Mouse (Mus musculus): ENCODE data around the gene Wnk4. TPM values are rescaled to one million over a fixed set of nuclear protein-coding genes. Genes with fewer than 3 reads are reported as not detected.
A peak's percentile ranks its signal among the peaks of the same experiment; 100 is the strongest.

The Wnk4 gene
- 11.1 and 13.7 TPM in 2 replicates for polyA plus RNA-seq (2014; fragmentation: Nextera tagmentation; extraction: Ambion mirVana)

DNA sequence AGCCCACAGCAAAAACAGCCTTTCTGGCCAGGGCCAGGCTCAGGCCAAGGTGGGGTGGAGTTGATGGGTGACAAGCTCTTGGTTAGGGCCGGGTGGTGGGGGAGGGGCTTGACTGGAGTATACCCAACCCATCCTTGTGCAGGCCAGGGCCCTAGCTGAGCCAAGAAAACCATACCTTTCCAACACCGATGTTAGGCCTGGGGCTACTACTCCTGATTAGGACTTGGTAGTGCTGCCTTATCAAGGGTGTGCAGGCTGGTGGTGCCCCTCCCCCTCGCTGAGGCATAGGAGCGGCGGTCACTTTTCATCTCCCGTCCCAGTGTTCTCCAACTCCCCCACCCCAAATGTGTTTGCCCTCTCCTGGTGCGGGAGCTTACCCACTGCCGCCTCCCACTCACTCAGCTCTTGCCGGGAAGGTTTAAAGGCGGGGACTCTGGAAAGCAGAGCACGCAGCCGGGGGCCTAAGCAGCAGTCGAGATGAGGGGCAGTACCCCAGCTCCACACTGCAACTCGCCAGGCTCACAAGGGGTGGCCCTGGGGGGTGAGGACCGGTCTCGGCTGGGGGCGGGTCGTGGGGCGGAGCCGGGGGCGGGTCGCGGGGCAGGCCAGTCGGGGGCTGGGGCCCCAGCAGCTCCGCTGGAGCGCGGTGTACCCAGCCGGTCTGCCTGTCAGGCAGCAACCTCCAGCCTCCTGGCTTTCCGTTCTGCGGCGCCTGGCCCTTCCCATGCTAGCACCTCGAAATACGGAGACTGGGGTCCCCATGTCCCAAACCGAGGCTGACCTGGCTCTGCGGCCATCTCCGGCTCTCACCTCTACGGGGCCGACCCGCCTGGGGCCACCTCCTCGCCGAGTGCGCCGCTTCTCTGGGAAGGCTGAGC is at the start of gene Wnk4:
Wnk4 (plus strand) TSS at position 620 of the 878 bp plus-strand sequence.
- Histone ChIP-seq H3K27ac (ENCODE audit: low read depth, low read length) (peak within 1 kb of the TSS; percentile 90), H3K9me3 (replicated peaks; ENCODE audit: control insufficient read depth, low read length) (no peaks in the 10 kb centered on the region), H3K4me1 (ENCODE audit: control insufficient read depth, insufficient read depth, low read length) (peaks cover 63% of the 10 kb centered on the region), H3K36me3 (ENCODE audit: control insufficient read depth, insufficient read depth, low read length) (peaks cover 5% of the 10 kb centered on the region; the same call in 1 of the 2 replicates), H3K4me3 (ENCODE audit: low read depth, low read length) (peak within 1 kb of the TSS; percentile 67), H3K4me2 (peak within 1 kb of the TSS; percentile 96), H3K9ac (ENCODE audit: low read depth, low read length) (peak within 1 kb of the TSS; percentile 88), H3K27me3 (ENCODE audit: control insufficient read depth, insufficient read depth, low read length) (peaks cover 23% of the 10 kb centered on the region)
- ATAC-seq (replicated peaks; ENCODE audit: insufficient number of reproducible peaks, low FRiP score, low TSS enrichment), result peak; percentile 85
- under 1% methylated on average over 43 of the region's 43 CpGs for WGBS (ENCODE audit: insufficient replicate concordance)

DNA sequence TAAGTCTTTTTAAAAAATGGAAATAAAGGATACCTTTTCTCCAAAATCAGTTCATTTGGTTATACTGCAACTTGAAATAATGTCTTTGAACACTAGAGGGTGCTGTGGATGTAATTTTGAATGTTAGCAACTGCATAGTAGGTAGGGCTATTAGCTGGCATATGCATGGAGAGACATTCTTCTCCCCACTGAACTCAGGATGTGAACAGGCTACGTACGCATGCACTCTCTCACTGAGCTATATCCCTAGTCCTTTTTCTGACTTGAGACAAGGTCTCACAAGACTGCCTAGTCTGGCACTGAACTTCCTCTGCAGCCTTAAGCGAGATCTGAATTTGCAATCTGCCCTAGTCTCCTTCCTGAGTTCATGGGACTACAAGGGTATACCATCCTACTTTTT is 48.4 kb upstream of the Wnk4 start:
- no peaks in the 10 kb centered on the region for H3K27me3 ChIP-seq (ENCODE audit: control insufficient read depth, insufficient read depth, low read length)
- no peaks in the 10 kb centered on the region for H3K4me1 ChIP-seq (ENCODE audit: control insufficient read depth, insufficient read depth, low read length)
- H3K4me2 ChIP-seq, result no peak overlapping the region
- H3K36me3 ChIP-seq (ENCODE audit: control insufficient read depth, insufficient read depth, low read length), result peaks cover 16% of the 10 kb centered on the region
- H3K9me3 ChIP-seq (replicated peaks; ENCODE audit: control insufficient read depth, low read length), result no peaks in the 10 kb centered on the region
- H3K9ac ChIP-seq (ENCODE audit: low read depth, low read length), result no peak overlapping the region
- H3K4me3 ChIP-seq (ENCODE audit: low read depth, low read length), result no peak overlapping the region
- 35% methylated on average over 3 of the region's 3 CpGs for WGBS (ENCODE audit: insufficient replicate concordance)
- no peak for ATAC-seq (replicated peaks; ENCODE audit: insufficient number of reproducible peaks, low FRiP score, low TSS enrichment)
- no peak overlapping the region for H3K27ac ChIP-seq (ENCODE audit: low read depth, low read length)

DNA sequence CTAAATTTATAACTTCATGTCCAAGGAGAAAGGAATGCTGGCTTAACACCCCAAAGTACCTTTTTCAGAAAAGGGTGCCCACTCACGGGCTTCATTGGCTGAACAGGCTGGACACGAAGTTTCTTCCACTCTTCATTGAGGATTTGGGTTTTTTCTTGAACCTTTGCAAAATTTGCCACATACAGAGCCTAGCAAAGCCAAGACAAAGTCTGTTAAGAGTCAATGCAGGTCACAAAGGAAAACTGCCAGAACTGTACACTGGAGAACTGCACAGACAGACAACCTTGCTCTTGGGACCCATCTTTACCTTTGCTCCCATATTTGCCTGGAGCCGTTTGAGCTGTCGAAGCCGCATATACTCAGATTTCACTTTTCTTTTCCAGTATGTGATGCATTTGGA is 43.4 kb upstream of the Wnk4 start:
- H3K4me1 ChIP-seq (ENCODE audit: control insufficient read depth, insufficient read depth, low read length), result no peaks in the 10 kb centered on the region
- ATAC-seq (replicated peaks; ENCODE audit: insufficient number of reproducible peaks, low FRiP score, low TSS enrichment), result no peak
- H3K4me2 ChIP-seq, result no peak overlapping the region
- H3K9me3 ChIP-seq (replicated peaks; ENCODE audit: control insufficient read depth, low read length), result no peaks in the 10 kb centered on the region
- WGBS (ENCODE audit: insufficient replicate concordance), result 85% methylated on average over 5 of the region's 5 CpGs
- no peak overlapping the region for H3K4me3 ChIP-seq (ENCODE audit: low read depth, low read length)
- no peaks in the 10 kb centered on the region for H3K27me3 ChIP-seq (ENCODE audit: control insufficient read depth, insufficient read depth, low read length)
- H3K27ac ChIP-seq (ENCODE audit: low read depth, low read length), result no peak overlapping the region
- H3K36me3 ChIP-seq (ENCODE audit: control insufficient read depth, insufficient read depth, low read length), result peaks cover 9% of the 10 kb centered on the region
- H3K9ac ChIP-seq (ENCODE audit: low read depth, low read length), result no peak overlapping the region

DNA sequence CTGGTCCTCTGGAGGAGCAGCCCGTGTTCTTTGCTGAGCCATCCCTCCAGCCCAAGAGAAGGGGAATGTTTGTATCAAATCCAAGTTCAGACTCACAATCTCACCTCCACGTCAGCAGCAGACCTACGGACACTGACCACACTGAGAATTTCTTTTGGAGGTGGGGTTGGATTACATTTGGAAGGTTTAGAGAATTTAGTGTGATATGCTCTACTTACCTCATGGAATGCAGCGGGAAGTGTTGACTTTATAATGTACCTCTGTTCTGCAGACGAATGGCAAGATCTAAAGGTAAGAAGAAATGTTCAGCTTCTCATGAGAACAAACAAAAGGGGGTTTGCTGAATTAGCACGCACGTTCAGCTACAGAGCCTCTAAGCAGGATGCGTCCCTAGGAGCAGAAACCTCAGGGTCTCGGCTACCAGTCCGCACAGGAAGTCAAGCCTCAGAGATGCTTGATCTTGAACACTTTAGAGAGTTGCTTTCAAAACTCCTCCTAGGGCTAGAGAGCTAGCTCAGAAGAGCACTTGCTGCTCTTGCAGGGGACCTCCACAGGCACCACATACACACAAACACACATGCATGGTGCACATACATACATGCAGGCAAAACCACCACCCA is 41.8 kb upstream of the Wnk4 start:
- Histone ChIP-seq H3K4me2 (no peak overlapping the region), H3K27me3 (ENCODE audit: control insufficient read depth, insufficient read depth, low read length) (no peaks in the 10 kb centered on the region), H3K27ac (ENCODE audit: low read depth, low read length) (no peak overlapping the region), H3K4me1 (ENCODE audit: control insufficient read depth, insufficient read depth, low read length) (no peaks in the 10 kb centered on the region), H3K4me3 (ENCODE audit: low read depth, low read length) (no peak overlapping the region), H3K9me3 (replicated peaks; ENCODE audit: control insufficient read depth, low read length) (no peaks in the 10 kb centered on the region), H3K9ac (ENCODE audit: low read depth, low read length) (no peak overlapping the region), H3K36me3 (ENCODE audit: control insufficient read depth, insufficient read depth, low read length) (peaks cover 9% of the 10 kb centered on the region)
- ATAC-seq (replicated peaks; ENCODE audit: insufficient number of reproducible peaks, low FRiP score, low TSS enrichment), result no peak
- 76% methylated on average over 10 of the region's 10 CpGs for WGBS (ENCODE audit: insufficient replicate concordance)

DNA sequence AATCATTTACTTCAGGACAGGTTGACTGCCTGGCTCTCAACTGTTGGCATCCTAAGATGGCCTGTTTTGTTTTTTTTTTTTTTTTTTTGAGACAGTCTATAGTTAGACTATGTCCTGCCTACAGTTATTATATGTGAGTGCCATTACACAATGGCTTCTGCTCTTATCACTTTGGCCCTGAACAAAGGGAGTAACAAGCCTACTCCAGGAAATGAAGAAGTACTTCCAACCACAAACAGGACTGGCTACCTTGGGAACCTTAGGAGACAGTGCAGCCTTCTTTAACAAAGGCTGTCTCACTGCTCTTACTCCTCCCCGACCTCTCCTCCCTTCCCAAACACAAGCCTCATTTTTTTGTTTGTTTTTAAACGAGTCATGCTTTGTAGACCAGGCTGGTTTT is 39.5 kb upstream of the Wnk4 start:
- WGBS (ENCODE audit: insufficient replicate concordance), result 44% methylated on average over 2 of the region's 2 CpGs
- Histone ChIP-seq H3K4me2 (no peak overlapping the region), H3K27me3 (ENCODE audit: control insufficient read depth, insufficient read depth, low read length) (no peaks in the 10 kb centered on the region), H3K4me1 (ENCODE audit: control insufficient read depth, insufficient read depth, low read length) (0 out of 2 replicates have a peak, but pooled peaks cover 2% of the 10 kb centered on the region), H3K36me3 (ENCODE audit: control insufficient read depth, insufficient read depth, low read length) (0 out of 2 replicates have a peak, but pooled peaks cover 2% of the 10 kb centered on the region), H3K4me3 (ENCODE audit: low read depth, low read length) (no peak overlapping the region), H3K9ac (ENCODE audit: low read depth, low read length) (no peak overlapping the region), H3K9me3 (replicated peaks; ENCODE audit: control insufficient read depth, low read length) (no peaks in the 10 kb centered on the region), H3K27ac (ENCODE audit: low read depth, low read length) (0 out of 2 replicates have a peak overlapping the region, but pooled peaks have one; percentile 55)
- no peak for ATAC-seq (replicated peaks; ENCODE audit: insufficient number of reproducible peaks, low FRiP score, low TSS enrichment)

DNA sequence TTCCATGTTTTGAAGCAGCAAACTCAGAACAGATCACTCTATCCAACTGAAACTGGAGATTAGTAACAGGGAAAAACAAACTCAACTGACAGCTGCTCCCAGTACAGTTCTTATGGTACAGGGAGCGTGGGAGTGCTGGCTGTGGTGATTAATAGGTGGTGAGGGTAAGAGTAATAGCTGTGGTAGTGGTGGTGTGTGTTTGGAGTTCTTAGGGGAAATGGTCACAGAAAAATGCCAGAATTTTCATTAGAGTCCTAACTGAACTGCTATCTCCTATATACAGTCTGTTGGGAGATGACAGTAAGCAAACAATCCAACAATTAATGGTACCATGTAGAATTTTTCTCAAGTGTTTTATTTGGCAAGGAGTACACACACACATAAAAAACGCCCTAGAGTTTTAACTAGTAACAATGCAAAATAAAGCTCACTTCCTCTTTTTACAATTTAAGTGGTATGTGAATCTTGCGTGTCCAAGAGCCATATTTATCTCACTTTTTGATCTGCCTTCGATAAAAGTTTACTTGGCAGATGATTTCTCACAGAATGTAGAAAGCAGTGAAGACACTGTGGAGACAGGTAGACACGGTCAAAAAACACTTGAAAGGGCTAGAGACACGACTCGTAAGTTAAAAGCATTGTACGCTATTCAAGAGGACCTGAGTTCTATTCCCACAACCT is 38.9 kb upstream of the Wnk4 start:
- no peak overlapping the region for H3K27ac ChIP-seq (ENCODE audit: low read depth, low read length)
- H3K4me3 ChIP-seq (ENCODE audit: low read depth, low read length), result no peak overlapping the region
- H3K4me1 ChIP-seq (ENCODE audit: control insufficient read depth, insufficient read depth, low read length), result 0 out of 2 replicates have a peak, but pooled peaks cover 2% of the 10 kb centered on the region
- H3K9ac ChIP-seq (ENCODE audit: low read depth, low read length), result no peak overlapping the region
- no peak for ATAC-seq (replicated peaks; ENCODE audit: insufficient number of reproducible peaks, low FRiP score, low TSS enrichment)
- H3K4me2 ChIP-seq, result no peak overlapping the region
- no peaks in the 10 kb centered on the region for H3K27me3 ChIP-seq (ENCODE audit: control insufficient read depth, insufficient read depth, low read length)
- 87% methylated on average over 8 of the region's 8 CpGs for WGBS (ENCODE audit: insufficient replicate concordance)
- H3K36me3 ChIP-seq (ENCODE audit: control insufficient read depth, insufficient read depth, low read length), result 0 out of 2 replicates have a peak, but pooled peaks cover 2% of the 10 kb centered on the region
- no peaks in the 10 kb centered on the region for H3K9me3 ChIP-seq (replicated peaks; ENCODE audit: control insufficient read depth, low read length)

DNA sequence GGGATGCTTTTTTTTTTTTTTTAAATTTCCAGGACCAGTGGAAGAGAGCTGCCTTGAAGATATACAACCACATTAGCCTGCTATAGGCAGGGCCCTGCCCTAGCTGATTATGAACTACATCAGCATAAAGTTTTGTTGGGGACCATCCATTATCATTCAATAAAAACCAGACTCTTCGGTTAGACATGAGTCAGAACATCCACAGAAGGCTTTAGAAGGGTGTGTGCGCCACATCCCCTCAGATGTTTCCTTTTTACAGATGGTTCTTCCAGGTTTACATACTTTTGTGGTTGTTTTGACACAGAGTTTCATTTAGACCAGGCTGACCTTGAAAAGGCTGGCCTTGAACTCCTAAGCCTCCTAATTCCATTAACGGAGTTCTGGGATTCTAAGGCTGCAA is 36.0 kb upstream of the Wnk4 start:
- Histone ChIP-seq H3K36me3 (ENCODE audit: control insufficient read depth, insufficient read depth, low read length) (0 out of 2 replicates have a peak, but pooled peaks cover 2% of the 10 kb centered on the region), H3K27me3 (ENCODE audit: control insufficient read depth, insufficient read depth, low read length) (no peaks in the 10 kb centered on the region), H3K4me2 (no peak overlapping the region), H3K4me3 (ENCODE audit: low read depth, low read length) (no peak overlapping the region), H3K9ac (ENCODE audit: low read depth, low read length) (no peak overlapping the region), H3K27ac (ENCODE audit: low read depth, low read length) (no peak overlapping the region), H3K9me3 (replicated peaks; ENCODE audit: control insufficient read depth, low read length) (no peaks in the 10 kb centered on the region), H3K4me1 (ENCODE audit: control insufficient read depth, insufficient read depth, low read length) (0 out of 2 replicates have a peak, but pooled peaks cover 2% of the 10 kb centered on the region)
- ATAC-seq (replicated peaks; ENCODE audit: insufficient number of reproducible peaks, low FRiP score, low TSS enrichment), result no peak
- 75% methylated on average over 3 of the region's 3 CpGs for WGBS (ENCODE audit: insufficient replicate concordance)

DNA sequence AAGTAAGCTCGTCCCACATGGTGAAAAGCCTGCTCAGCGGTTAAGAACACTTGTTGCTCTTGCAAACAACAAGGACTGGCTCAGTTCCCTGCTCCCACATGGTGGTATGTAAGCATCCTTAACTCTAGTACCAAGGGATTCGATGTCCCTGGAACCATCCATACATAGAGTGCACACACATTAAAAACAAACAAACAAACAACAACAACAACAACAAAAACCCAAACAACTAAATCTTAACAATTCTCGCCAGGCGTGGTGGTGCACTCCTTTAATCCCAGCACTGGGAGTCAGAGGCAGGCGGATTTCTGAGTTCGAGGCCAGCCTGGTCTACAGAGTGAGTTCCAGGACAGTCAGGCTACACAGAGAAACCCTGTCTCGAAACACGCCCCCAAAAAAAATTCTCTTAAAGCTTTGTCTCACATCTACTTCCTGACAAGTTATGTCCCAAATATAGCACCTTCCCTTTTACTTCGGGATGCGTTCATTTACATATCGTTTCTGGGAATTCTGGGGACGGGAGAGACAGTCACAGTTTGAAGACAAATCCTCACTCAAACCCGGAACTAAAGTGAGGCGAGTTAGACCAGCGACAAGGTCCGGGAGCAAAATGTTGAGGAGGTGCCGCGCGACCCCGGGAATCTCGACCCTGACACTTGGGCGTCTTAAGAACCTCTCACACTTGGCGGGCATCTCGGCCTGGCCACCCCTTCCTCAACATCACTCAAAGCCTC is 34.9 kb upstream of the Wnk4 start:
- H3K36me3 ChIP-seq (ENCODE audit: control insufficient read depth, insufficient read depth, low read length), result 0 out of 2 replicates have a peak, but pooled peaks cover 2% of the 10 kb centered on the region
- peak overlapping the region; percentile 23; the same call in 1 of the 2 replicates for H3K27ac ChIP-seq (ENCODE audit: low read depth, low read length)
- 0 out of 2 replicates have a peak, but pooled peaks cover 2% of the 10 kb centered on the region for H3K4me1 ChIP-seq (ENCODE audit: control insufficient read depth, insufficient read depth, low read length)
- no peaks in the 10 kb centered on the region for H3K9me3 ChIP-seq (replicated peaks; ENCODE audit: control insufficient read depth, low read length)
- ATAC-seq (replicated peaks; ENCODE audit: insufficient number of reproducible peaks, low FRiP score, low TSS enrichment), result no peak; the same call in 1 of the 2 replicates
- H3K9ac ChIP-seq (ENCODE audit: low read depth, low read length), result peak overlapping the region; percentile 82
- peak overlapping the region; percentile 91 for H3K4me2 ChIP-seq
- 18% methylated on average over 25 of the region's 25 CpGs for WGBS (ENCODE audit: insufficient replicate concordance)
- H3K27me3 ChIP-seq (ENCODE audit: control insufficient read depth, insufficient read depth, low read length), result 0 out of 2 replicates have a peak, but pooled peaks cover 4% of the 10 kb centered on the region
- H3K4me3 ChIP-seq (ENCODE audit: low read depth, low read length), result peak overlapping the region; percentile 90
